Mouse (Mus musculus): ENCODE data around the gene Mboat2. TPM values are rescaled to one million over a fixed set of nuclear protein-coding genes. Genes with fewer than 3 reads are reported as not detected.
A peak's percentile ranks its signal among the peaks of the same experiment; 100 is the strongest.

The Mboat2 gene
- total RNA-seq, 2 experiments from 2014 or later, result 0.46 to 1.1 TPM

GRCm38 (mm10) chr12:24837947-24838346, 7.3 kb downstream of the Mboat2 start:
- Histone ChIP-seq H3K4me3 (no peak overlapping the region), H3K27ac (no peak overlapping the region)
- no peak for DNase-seq
- intact Hi-C loops (cut with DNase I), result no loop called here
- TF ChIP-seq CTCF (IDR thresholded peaks at IDR 0.05), result no peak

- intact Hi-C loops (cut with DNase I), result no loop called here
- DNase-seq, result no peak
- no peak overlapping the region for H3K4me3 ChIP-seq
- TF ChIP-seq CTCF (IDR thresholded peaks at IDR 0.05), result no peak
- H3K27ac ChIP-seq, result no peak overlapping the region
Observed at GRCm38 (mm10) chr12:24841115-24841879, 10.6 kb downstream of the Mboat2 start.

GRCm38 (mm10) chr12:24842299-24842910, 11.7 kb downstream of the Mboat2 start:
- no peak for DNase-seq
- TF ChIP-seq CTCF (IDR thresholded peaks at IDR 0.05), result no peak
- no peak overlapping the region for H3K27ac ChIP-seq
- no peak overlapping the region for H3K4me3 ChIP-seq
- intact Hi-C loops (cut with DNase I), result no loop called here

GRCm38 (mm10) chr12:24843395-24844072, 12.9 kb downstream of the Mboat2 start:
- Histone ChIP-seq H3K4me3 (no peak overlapping the region), H3K27ac (no peak overlapping the region)
- intact Hi-C loops (cut with DNase I), result no loop called here
- TF ChIP-seq CTCF (IDR thresholded peaks at IDR 0.05), result no peak
- no peak for DNase-seq

GRCm38 (mm10) chr12:24845344-24845743, 14.7 kb downstream of the Mboat2 start:
- peak; percentile 7; the same call in 1 of the 2 replicates for TF ChIP-seq CTCF (IDR thresholded peaks at IDR 0.05)
- Histone ChIP-seq H3K27ac (no peak overlapping the region), H3K4me3 (no peak overlapping the region)
- DNase-seq, result no peak
- intact Hi-C loops (cut with DNase I), result no loop called here

GRCm38 (mm10) chr12:24848107-24848506, 17.4 kb downstream of the Mboat2 start:
- Histone ChIP-seq H3K4me3 (no peak overlapping the region), H3K27ac (no peak overlapping the region)
- intact Hi-C loops (cut with DNase I), result no loop called here
- no peak for TF ChIP-seq CTCF (IDR thresholded peaks at IDR 0.05)
- DNase-seq, result no peak

GRCm38 (mm10) chr12:24857354-24857753, 26.7 kb downstream of the Mboat2 start:
- no peak for DNase-seq
- intact Hi-C loops (cut with DNase I), result no loop called here
- Histone ChIP-seq H3K27ac (no peak overlapping the region), H3K4me3 (no peak overlapping the region)
- TF ChIP-seq CTCF (IDR thresholded peaks at IDR 0.05), result no peak

GRCm38 (mm10) chr12:24859357-24859756, 28.7 kb downstream of the Mboat2 start:
- TF ChIP-seq CTCF (IDR thresholded peaks at IDR 0.05), result no peak
- H3K27ac ChIP-seq, result no peak overlapping the region
- intact Hi-C loops (cut with DNase I), result no loop called here
- no peak overlapping the region for H3K4me3 ChIP-seq
- no peak for DNase-seq

- no peak for TF ChIP-seq CTCF (IDR thresholded peaks at IDR 0.05)
- Histone ChIP-seq H3K4me3 (no peak overlapping the region), H3K27ac (no peak overlapping the region)
- DNase-seq, result no peak
- intact Hi-C loops (cut with DNase I), result no loop called here
Observed at GRCm38 (mm10) chr12:24860436-24860835, 29.8 kb downstream of the Mboat2 start.

GRCm38 (mm10) chr12:24863762-24864161, 33.1 kb downstream of the Mboat2 start:
- DNase-seq, result no peak
- no peak for TF ChIP-seq CTCF (IDR thresholded peaks at IDR 0.05)
- H3K27ac ChIP-seq, result no peak overlapping the region
- intact Hi-C loops (cut with DNase I), result no loop called here
- no peak overlapping the region for H3K4me3 ChIP-seq

- TF ChIP-seq CTCF (IDR thresholded peaks at IDR 0.05), result no peak
- Histone ChIP-seq H3K27ac (no peak overlapping the region), H3K4me3 (no peak overlapping the region)
- no peak for DNase-seq
- intact Hi-C loops (cut with DNase I), result no loop called here
Observed at GRCm38 (mm10) chr12:24866645-24867044, 36.0 kb downstream of the Mboat2 start.

- Histone ChIP-seq H3K27ac (no peak overlapping the region), H3K4me3 (no peak overlapping the region)
- DNase-seq, result no peak
- intact Hi-C loops (cut with DNase I), result no loop called here
- TF ChIP-seq CTCF (IDR thresholded peaks at IDR 0.05), result no peak
Observed at GRCm38 (mm10) chr12:24868694-24869093, 38.0 kb downstream of the Mboat2 start.

- H3K4me3 ChIP-seq, result no peak overlapping the region
- DNase-seq, result no peak
- no peak for TF ChIP-seq CTCF (IDR thresholded peaks at IDR 0.05)
- no peak overlapping the region for H3K27ac ChIP-seq
- intact Hi-C loops (cut with DNase I), result no loop called here
Observed at GRCm38 (mm10) chr12:24869231-24869630, 38.6 kb downstream of the Mboat2 start.
